Mouse (Mus musculus) midbrain, postnatal 0 days (tissue): Measurements from ENCODE around the gene Tmem92. TPM values are rescaled to one million over a fixed set of nuclear protein-coding genes. Genes with fewer than 3 reads are reported as not detected.
A peak's percentile ranks its signal among the peaks of the same experiment; 100 is the strongest.
"Not testable (repeated sequence)": the region's sequence is repeated elsewhere in the genome, so short reads cannot be mapped to it uniquely, and the experiment has no call there.

Source experiments
- ATAC-seq: fragments of 200-750 bp; cut with Nextera tagmentation; 2 replicates; pipeline ENCODE4 v1.8.0; 2017; ENCODE audit warnings: moderate number of reproducible peaks, mild to moderate bottlenecking, moderate TSS enrichment, moderate library complexity; ENCODE audit not compliant: low FRiP score
- DNase-seq: peaks from one replicate; pipeline ENCODE4 v3.0.0-alpha.2; 2015; ENCODE audit warnings: low spot score
- H3K27ac ChIP-seq: fragments of 300-500 bp; sonication (generic); 2 replicates; pipeline ENCODE4 v1.5.1; 2014; ENCODE audit warnings: low read depth, mild to moderate bottlenecking, low read length, mixed read lengths
- H3K27me3 ChIP-seq: fragments of 300-500 bp; sonication (generic); 2 replicates; pipeline ENCODE4 v1.6.1; 2014; ENCODE audit warnings: low read length, control low read depth, mixed read lengths; ENCODE audit not compliant: insufficient read depth
- H3K36me3 ChIP-seq: fragments of 300-500 bp; sonication (generic); 2 replicates; pipeline ENCODE4 v1.6.1; 2014; ENCODE audit warnings: low read length, control low read depth, mixed read lengths; ENCODE audit not compliant: insufficient read depth
- H3K4me1 ChIP-seq: fragments of 300-500 bp; sonication (generic); 2 replicates; pipeline ENCODE4 v1.6.1; 2014; ENCODE audit warnings: mild to moderate bottlenecking, control low read depth, antibody characterized with exemption, low read length, mixed read lengths; ENCODE audit not compliant: insufficient read depth
- H3K4me2 ChIP-seq: fragments of 300-500 bp; sonication (generic); 2 replicates; pipeline ENCODE4 v1.6.1; 2014; ENCODE audit warnings: low read depth, mild to moderate bottlenecking, low read length, mixed read lengths; ENCODE audit not compliant: poor library complexity, severe bottlenecking
- H3K4me3 ChIP-seq: fragments of 300-500 bp; sonication (generic); 2 replicates; pipeline ENCODE4 v1.5.1; 2014; ENCODE audit warnings: low read depth, mild to moderate bottlenecking, low read length, moderate library complexity
- H3K9ac ChIP-seq: fragments of 300-500 bp; sonication (generic); replicated peaks from 2 replicates; pipeline ENCODE4 v1.6.1; 2014; ENCODE audit warnings: mild to moderate bottlenecking, low read length, moderate library complexity, mixed read lengths; ENCODE audit not compliant: poor library complexity, severe bottlenecking
- H3K9me3 ChIP-seq: fragments of 300-500 bp; sonication (generic); 2 replicates; pipeline ENCODE4 v1.6.1; 2016; ENCODE audit warnings: low read length, control low read depth
- CTCF ChIP-seq: IDR thresholded peaks from 2 replicates; pipeline ENCODE4 v1.5.1; 2016; ENCODE audit warnings: antibody characterized with exemption, mild to moderate bottlenecking
- WGBS: fragments of 180-500 bp; shearing (Covaris S2); extraction: QIAGEN DNeasy Blood & Tissue Kit; methylation state at CpG from one replicate; pipeline ENCODE4 v1.1.7; 2014; 5-methylcytosine and 5-hydroxymethylcytosine counted together
- polyA plus RNA-seq: library from polyadenylated mRNA; unstranded; fragments of >200 nt; fragmentation: Nextera tagmentation; extraction: Ambion mirVana; gene quantifications from 2 replicates; pipeline ENCODE4 v1.2.1, GENCODE M21; 2015
- total RNA-seq: library from RNA; depleted of rRNA; stranded (reverse); fragments of >200 nt; gene quantifications from 2 replicates; pipeline ENCODE4 v1.2.3, GENCODE M21; 2014; rRNA removed

Gene Tmem92
- total RNA-seq (not detected in 2 replicates), polyA plus RNA-seq (not detected in 2 replicates)

DNA sequence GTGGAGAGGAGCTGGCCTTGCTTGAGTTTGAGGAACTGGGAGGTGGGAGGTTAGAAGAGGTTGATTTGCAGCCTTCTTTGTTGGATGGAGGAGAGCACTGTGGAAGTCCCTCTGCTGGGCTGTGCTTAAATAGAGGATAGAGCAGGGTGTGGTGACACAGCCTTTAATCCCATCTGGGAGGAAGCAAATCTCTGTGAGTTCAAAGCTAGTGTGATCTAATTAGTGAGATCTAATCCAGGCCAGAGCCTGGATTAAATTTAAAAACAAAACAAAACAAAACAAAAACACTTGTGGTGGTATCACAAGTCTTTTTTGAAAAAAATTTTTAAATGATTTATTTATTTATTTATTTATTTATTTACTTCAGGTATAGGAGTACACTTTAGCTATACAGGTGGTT lies at the start of gene Tmem92:
Gene Tmem92 (minus strand): TSS at position 101 of the 400 bp plus-strand sequence.
- no peak for TF ChIP-seq CTCF
- no peak within 1 kb of the TSS for H3K9ac ChIP-seq
- H3K27me3 ChIP-seq = no peaks in the 10 kb centered on the region
- no peaks in the 10 kb centered on the region for H3K9me3 ChIP-seq
- no peak for DNase-seq
- no peak for ATAC-seq
- no peaks in the 10 kb centered on the region for H3K36me3 ChIP-seq
- H3K4me3 ChIP-seq = no peak within 1 kb of the TSS
- H3K4me2 ChIP-seq = no peak within 1 kb of the TSS
- H3K27ac ChIP-seq = no peak within 1 kb of the TSS
- H3K4me1 ChIP-seq = no peaks in the 10 kb centered on the region

- Histone ChIP-seq H3K27me3 (no peaks in the 10 kb centered on the region), H3K9ac (no peak overlapping the region), H3K4me2 (no peak overlapping the region), H3K9me3 (no peaks in the 10 kb centered on the region), H3K27ac (no peak overlapping the region), H3K4me1 (no peaks in the 10 kb centered on the region), H3K36me3 (no peaks in the 10 kb centered on the region), H3K4me3 (no peak overlapping the region)
- no peak for DNase-seq
- TF ChIP-seq CTCF = no peak
- no peak for ATAC-seq
- WGBS = 77% methylated on average over 3 of the region's 3 CpGs
Observed at GRCm38 (mm10) chr11:94828966-94829365, 46.5 kb upstream of the Tmem92 start.

DNA sequence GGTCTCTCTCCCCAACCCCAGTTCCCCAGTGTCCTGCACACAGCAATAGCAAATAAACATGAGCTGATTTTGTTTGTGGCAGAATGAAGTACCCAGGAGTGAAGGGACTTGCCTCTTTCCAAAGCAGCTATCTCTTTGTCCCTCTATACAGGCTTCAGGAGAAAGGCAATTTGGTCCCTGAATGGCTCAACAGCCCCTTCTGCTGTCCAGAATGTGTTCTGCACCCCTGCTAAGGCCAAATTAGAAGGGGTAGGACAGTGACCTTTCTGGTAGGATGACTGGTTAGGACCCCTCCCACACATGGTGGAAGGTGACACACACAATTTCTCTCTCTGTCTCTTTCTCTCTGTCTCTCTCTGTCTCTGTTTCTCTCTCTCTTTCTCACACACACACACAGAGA lies 36.9 kb upstream of the Tmem92 start:
- TF ChIP-seq CTCF = peak; percentile 37
- not testable (repeated sequence) for DNase-seq, H3K27me3 ChIP-seq, H3K36me3 ChIP-seq, H3K27ac ChIP-seq, H3K9ac ChIP-seq, H3K9me3 ChIP-seq, ATAC-seq, H3K4me2 ChIP-seq, H3K4me3 ChIP-seq, H3K4me1 ChIP-seq

GRCm38 (mm10) chr11:94818946-94819345 lies 36.4 kb upstream of the Tmem92 start:
- not testable (repeated sequence) for H3K27ac ChIP-seq, H3K4me1 ChIP-seq, ATAC-seq, H3K27me3 ChIP-seq, DNase-seq, H3K9ac ChIP-seq, H3K4me2 ChIP-seq, H3K4me3 ChIP-seq, H3K36me3 ChIP-seq, H3K9me3 ChIP-seq
- peak; percentile 48 for TF ChIP-seq CTCF

DNA sequence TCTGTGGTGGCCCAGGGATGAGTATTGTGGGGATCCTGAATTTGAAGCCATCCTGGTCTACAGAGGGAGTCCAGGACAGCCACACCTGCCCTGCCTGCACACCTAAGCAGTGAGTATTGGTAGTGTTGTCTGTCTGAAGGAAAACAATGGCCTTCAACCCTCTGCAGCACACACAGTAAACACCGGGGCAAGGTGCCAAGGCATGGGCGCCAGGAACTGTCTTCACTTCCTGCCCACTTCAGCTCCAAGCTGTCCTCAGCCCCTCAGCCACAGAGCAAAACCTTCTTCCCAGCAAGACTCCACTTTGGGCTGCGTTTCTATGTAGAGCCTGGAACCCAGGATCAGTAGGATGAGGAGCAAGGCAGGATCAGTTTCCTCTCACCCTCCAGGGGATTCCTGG lies 29.0 kb upstream of the Tmem92 start:
- not testable (repeated sequence) for DNase-seq, H3K9me3 ChIP-seq, ATAC-seq, H3K4me1 ChIP-seq, H3K27me3 ChIP-seq, H3K9ac ChIP-seq, H3K4me2 ChIP-seq, H3K36me3 ChIP-seq, H3K27ac ChIP-seq, H3K4me3 ChIP-seq
- 68% methylated on average over 2 of the region's 3 CpGs for WGBS

GRCm38 (mm10) chr11:94791700-94792099 lies 9.2 kb upstream of the Tmem92 start:
- H3K4me2 ChIP-seq = no peak overlapping the region
- no peaks in the 10 kb centered on the region for H3K36me3 ChIP-seq
- no peak overlapping the region for H3K9ac ChIP-seq
- H3K27ac ChIP-seq = no peak overlapping the region
- no peaks in the 10 kb centered on the region for H3K27me3 ChIP-seq
- ATAC-seq = no peak
- no peaks in the 10 kb centered on the region for H3K9me3 ChIP-seq
- H3K4me3 ChIP-seq = no peak overlapping the region
- no peak for DNase-seq
- no peak for TF ChIP-seq CTCF
- no peaks in the 10 kb centered on the region for H3K4me1 ChIP-seq
